Mouse (Mus musculus) brain, embryonic 14.5 days (tissue): ENCODE measurements at regions not wholly inside any gene's neighbourhood (a gene's known extent, or its start where the extent isn't known, plus 50 kb on each side); places are given as distances from the start of the nearest gene placed in this dataset.

Experiments used
- CTCF ChIP-seq: fragments of 200-500 bp; IDR thresholded peaks from 2 replicates; pipeline ENCODE4 v1.5.1; 2012; ENCODE audit warnings: inconsistent platforms, mild to moderate bottlenecking, moderate library complexity, borderline replicate concordance; ENCODE audit not compliant: insufficient read depth, insufficient read length; ENCODE audit errors: extremely low read depth
- POLR2A ChIP-seq: fragments of 200-500 bp; IDR thresholded peaks from 2 replicates; pipeline ENCODE4 v1.6.1; 2012; ENCODE audit warnings: mild to moderate bottlenecking, inconsistent platforms, borderline replicate concordance; ENCODE audit not compliant: poor library complexity, insufficient read depth, insufficient read length, severe bottlenecking; ENCODE audit errors: extremely low read depth

- no peak for TF ChIP-seq CTCF
- TF ChIP-seq POLR2A = no peak
Observed at GRCm38 (mm10) chr5:44886566-44887070, 87.1 kb upstream of the Ldb2 start.
